Mouse (Mus musculus): Measurements from ENCODE around the gene G6pc. TPM values are rescaled to one million over a fixed set of nuclear protein-coding genes. Genes with fewer than 3 reads are reported as not detected.

Gene G6pc
- polyA plus RNA-seq, 1 experiment = 0.13 TPM

- under 1% methylated on average over 81 of the region's 81 CpGs for WGBS
- H3K4me1 ChIP-seq (ENCODE audit: control insufficient read depth, insufficient read depth, low read length) = peaks cover 11% of the 10 kb centered on the region
- H3K4me3 ChIP-seq (replicated peaks; ENCODE audit: extremely low read depth, low read depth, low read length) = peak within 1 kb of the TSS; percentile 80
- TF ChIP-seq POLR2A (IDR thresholded peaks at IDR 0.05; ENCODE audit: borderline replicate concordance, extremely low read depth, low read depth, low read length) (peak; percentile 88; the same call in 1 of the 2 replicates), CTCF (IDR thresholded peaks at IDR 0.05; ENCODE audit: insufficient read depth, low read length) (no peak)
- DNase-seq = peak; percentile 98
Observed at GRCm38 (mm10) chr11:101424925-101425813, 57.8 kb downstream of the G6pc start, which contains the start of the genes Rundc1 and Ptges3l. Gene Rundc1, plus strand, starts transcription at chr11:101425085. Gene Ptges3l, minus strand, starts transcription at chr11:101425333.

GRCm38 (mm10) chr11:101426165-101426564 lies 58.8 kb downstream of the G6pc start:
- no peak for DNase-seq
- Histone ChIP-seq H3K4me3 (replicated peaks; ENCODE audit: extremely low read depth, low read depth, low read length) (no peak overlapping the region), H3K4me1 (ENCODE audit: control insufficient read depth, insufficient read depth, low read length) (peaks cover 11% of the 10 kb centered on the region)
- 41% methylated on average over 8 of the region's 8 CpGs for WGBS
- TF ChIP-seq CTCF (IDR thresholded peaks at IDR 0.05; ENCODE audit: insufficient read depth, low read length) (no peak), POLR2A (IDR thresholded peaks at IDR 0.05; ENCODE audit: borderline replicate concordance, extremely low read depth, low read depth, low read length) (no peak)

Other genes starting within 250 kb of the G6pc start
- 47.6 and 58.8 TPM in 2 replicates for gene Retreg3, start 247.7 kb upstream of the G6pc start, polyA plus RNA-seq (2012; rRNA removed)
- gene Tubg1, start 247.6 kb upstream of the G6pc start, polyA plus RNA-seq (2012; rRNA removed) = 10.7 and 14.4 TPM in 2 replicates
- 2.4 and 3.2 TPM in 2 replicates for gene Tubg2, start 211.7 kb upstream of the G6pc start, polyA plus RNA-seq (2012; rRNA removed)
- 2.6 and 2.7 TPM in 2 replicates for gene Cntnap1, start 197.0 kb upstream of the G6pc start, polyA plus RNA-seq (2012; rRNA removed)
- 41.2 and 47.4 TPM in 2 replicates for gene Plekhh3, start 196.2 kb upstream of the G6pc start, polyA plus RNA-seq (2012; rRNA removed)
- 0.45 and 0.62 TPM in 2 replicates for gene Ccr10, start 192.1 kb upstream of the G6pc start, polyA plus RNA-seq (2012; rRNA removed)
- 38.9 and 50.1 TPM in 2 replicates for gene Ezh1, start 141.1 kb upstream of the G6pc start, polyA plus RNA-seq (2012; rRNA removed)
- gene Ramp2, start 121.5 kb upstream of the G6pc start, polyA plus RNA-seq (2012; rRNA removed) = 710 and 828 TPM in 2 replicates
- 82.9 and 97.4 TPM in 2 replicates for gene Vps25, start 113.9 kb upstream of the G6pc start, polyA plus RNA-seq (2012; rRNA removed)
- 6.5 and 10.4 TPM in 2 replicates for gene Wnk4, start 107.0 kb upstream of the G6pc start, polyA plus RNA-seq (2012; rRNA removed)
- 0.22 and 0.59 TPM in 2 replicates for gene Cntd1, start 88.5 kb upstream of the G6pc start, polyA plus RNA-seq (2012; rRNA removed)
- gene Coa3, start 88.4 kb upstream of the G6pc start, polyA plus RNA-seq (2012; rRNA removed) = 194 and 283 TPM in 2 replicates
- gene Becn1, start 65.3 kb upstream of the G6pc start, polyA plus RNA-seq (2012; rRNA removed) = 70.3 and 97.9 TPM in 2 replicates
- 30.6 and 40.4 TPM in 2 replicates for gene Psme3, start 51.3 kb upstream of the G6pc start, polyA plus RNA-seq (2012; rRNA removed)
- gene Aoc2, start 42.5 kb upstream of the G6pc start, polyA plus RNA-seq (2012; rRNA removed) = 3.3 and 3.6 TPM in 2 replicates
- 11.5 and 15.3 TPM in 2 replicates for gene Aoc3, start 37.0 kb upstream of the G6pc start, polyA plus RNA-seq (2012; rRNA removed)
- 20.5 and 20.9 TPM in 2 replicates for gene Aarsd1, start 50.1 kb downstream of the G6pc start, polyA plus RNA-seq (2012; rRNA removed)
- 0.22 and 0.36 TPM in 2 replicates for gene Gm27029, start 57.2 kb downstream of the G6pc start, polyA plus RNA-seq (2012; rRNA removed)
- 21.7 and 22.4 TPM in 2 replicates for gene Rundc1, start 57.5 kb downstream of the G6pc start, polyA plus RNA-seq (2012; rRNA removed)
- gene Ptges3l, start 57.8 kb downstream of the G6pc start, polyA plus RNA-seq (2012; rRNA removed) = 1.7 and 5.3 TPM in 2 replicates
- gene Rpl27, start 74.7 kb downstream of the G6pc start, polyA plus RNA-seq (2012; rRNA removed) = 221 and 297 TPM in 2 replicates
- gene Ifi35, start 80.8 kb downstream of the G6pc start, polyA plus RNA-seq (2012; rRNA removed) = 57.9 and 76.4 TPM in 2 replicates
- gene Rnd2, start 97.4 kb downstream of the G6pc start, polyA plus RNA-seq (2012; rRNA removed) = 14.8 and 17.7 TPM in 2 replicates
- 224 and 235 TPM in 2 replicates for gene Vat1, start 98.7 kb downstream of the G6pc start, polyA plus RNA-seq (2012; rRNA removed)
- 0.25 and 0.28 TPM in 2 replicates for gene Brca1, start 184.4 kb downstream of the G6pc start, polyA plus RNA-seq (2012; rRNA removed)
- 100 and 116 TPM in 2 replicates for gene Nbr1, start 184.6 kb downstream of the G6pc start, polyA plus RNA-seq (2012; rRNA removed)
- 32.1 and 41.1 TPM in 2 replicates for gene Tmem106a, start 214.7 kb downstream of the G6pc start, polyA plus RNA-seq (2012; rRNA removed)
- not detected in 2 replicates for gene Gm11634, start 231.7 kb downstream of the G6pc start, polyA plus RNA-seq (2012; rRNA removed)